In the genomic region with DNA sequence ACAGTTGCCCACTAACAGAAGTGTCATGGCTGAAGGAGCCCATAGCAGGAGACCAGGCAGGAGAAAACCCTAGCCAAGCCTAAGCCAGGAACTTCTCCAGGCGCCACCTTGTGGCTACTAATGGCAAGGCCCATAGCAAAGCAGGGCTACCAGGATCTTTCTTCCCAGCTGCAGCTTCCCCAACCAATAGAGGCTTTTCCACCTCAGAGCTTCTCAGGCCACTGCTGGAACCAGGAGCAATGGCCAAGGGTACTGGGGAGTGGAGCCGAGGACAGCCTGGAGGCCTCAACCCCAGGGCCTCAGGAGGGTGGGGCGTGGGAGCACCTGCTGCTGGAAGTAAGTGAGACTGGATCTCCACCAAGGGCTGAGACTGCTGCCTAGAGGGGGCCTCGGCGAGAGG, we compare ENCODE assay signal across 8 mouse cellular contexts. TPM values are rescaled to one million over a fixed set of nuclear protein-coding genes. Genes with fewer than 3 reads are reported as not detected.
A peak's percentile ranks its signal among the peaks of the same experiment; 100 is the strongest.
DNase-seq lines count a peak whose midpoint lies in the region; ATAC-seq and TF ChIP-seq lines count a peak whose summit lies in the region.

No protein-coding gene starts in this region.

- in situ Hi-C loops in CH12.LX (cut with MboI; ENCODE audit: low pct_ligation_motif_present, low pct_unique_long_range_greater_than_20kb, low sequenced_read_pairs), result no loop called here

- DNase-seq in CH12.LX (ENCODE audit: extremely low read depth), result peak; percentile 72
- DNase-seq in brain, embryonic 14.5 days (ENCODE audit: low read depth), result peak; percentile 67
- peak; percentile 17 for DNase-seq in fibroblast of lung, adult 2 months (ENCODE audit: low read depth)
- DNase-seq in heart, postnatal 14 days, result peak; percentile 68 to 82
- peak; percentile 66 to 84 for DNase-seq in kidney, postnatal 36 days
- peak; percentile 23 to 60 for DNase-seq in thymus, postnatal 10 days (ENCODE audit: low spot score in 2 of 2)

- no peaks in the 10 kb centered on the region for H3K9me3 ChIP-seq in CH12.LX (replicated peaks; ENCODE audit: low read length)
- H3K9me3 ChIP-seq in liver, embryonic 16.5 days (replicated peaks; ENCODE audit: control insufficient read depth, low read length), result no peaks in the 10 kb centered on the region
- H3K9me3 ChIP-seq in neural tube, embryonic 14.5 days (ENCODE audit: control insufficient read depth, low read length), result no peaks in the 10 kb centered on the region

- peak overlapping the region; percentile 92; the same call in 1 of the 2 replicates for H3K27ac ChIP-seq in CH12.LX (ENCODE audit: insufficient read depth, low read depth)
- H3K27ac ChIP-seq in liver, embryonic 16.5 days (ENCODE audit: low read length), result no peak overlapping the region
- H3K27ac ChIP-seq in neural tube, embryonic 14.5 days (ENCODE audit: low read depth, low read length), result no peak overlapping the region

- no peak for TF ChIP-seq EP300 in CH12.LX (IDR thresholded peaks at IDR 0.05; ENCODE audit: low read length)

- H3K4me3 ChIP-seq in CH12.LX (replicated peaks in 1 of 3; ENCODE audit: low read depth in 2 of 3, low read length in 2 of 3, poor library complexity in 1 of 3), result peak overlapping the region in 1 of 3 experiments; percentile 78
- H3K4me3 ChIP-seq in liver, embryonic 16.5 days (ENCODE audit: low read depth, low read length), result no peak overlapping the region
- no peak overlapping the region for H3K4me3 ChIP-seq in neural tube, embryonic 14.5 days (ENCODE audit: low read depth, low read length)

- H3K4me1 ChIP-seq in CH12.LX (ENCODE audit: control insufficient read depth in 1 of 2, insufficient read depth in 2 of 2), result peaks cover 28 to 82% of the 10 kb centered on the region in 2 experiments
- H3K4me1 ChIP-seq in liver, embryonic 16.5 days (ENCODE audit: control insufficient read depth, low read depth, low read length), result peaks cover 9% of the 10 kb centered on the region
- H3K4me1 ChIP-seq in neural tube, embryonic 14.5 days (ENCODE audit: control insufficient read depth, insufficient read depth, low read length), result no peaks in the 10 kb centered on the region

- ATAC-seq in liver, embryonic 16.5 days (ENCODE audit: low read depth), result 0 out of 2 replicates have a peak, but pooled peaks have one; percentile 34
- ATAC-seq in neural tube, embryonic 14.5 days (ENCODE audit: low read depth), result peak; percentile 54; the same call in 1 of the 2 replicates

- peaks cover 81% of the 10 kb centered on the region for H3K79me2 ChIP-seq in CH12.LX (replicated peaks; ENCODE audit: control insufficient read depth, extremely low read depth, insufficient read depth, poor library complexity, severe bottlenecking)

- intact Hi-C loops in heart, postnatal 14 days (cut with DNase I), result loop anchor here (2.0 kb wide), 1 partner anchor 71 kb away; no protein-coding TSS in a partner anchor

- H3K36me3 ChIP-seq in CH12.LX (replicated peaks in 1 of 2; ENCODE audit: control insufficient read depth in 1 of 2, insufficient read depth in 1 of 2, low read length in 1 of 2), result peaks cover 62 to 93% of the 10 kb centered on the region in 2 experiments
- peaks cover 7% of the 10 kb centered on the region for H3K36me3 ChIP-seq in liver, embryonic 16.5 days (ENCODE audit: control insufficient read depth, insufficient read depth)
- peaks cover 30% of the 10 kb centered on the region for H3K36me3 ChIP-seq in neural tube, embryonic 14.5 days (ENCODE audit: control insufficient read depth, insufficient read depth, low read length)

- WGBS in liver, embryonic 16.5 days (ENCODE audit: insufficient replicate concordance), result 51% methylated on average over 5 of the region's 5 CpGs
- WGBS in neural tube, embryonic 14.5 days, result 59% methylated on average over 5 of the region's 5 CpGs

- H3K4me2 ChIP-seq in CH12.LX (ENCODE audit: insufficient read depth, low read depth, poor library complexity, severe bottlenecking), result peak overlapping the region; percentile 7; the same call in 1 of the 2 replicates
- no peak overlapping the region for H3K4me2 ChIP-seq in liver, embryonic 16.5 days (ENCODE audit: low read depth, low read length)
- H3K4me2 ChIP-seq in neural tube, embryonic 14.5 days (ENCODE audit: low read depth, low read length), result no peak overlapping the region

- TF ChIP-seq RAD21 in CH12.LX (IDR thresholded peaks at IDR 0.05; ENCODE audit: low read depth, low read length), result peak; percentile 51

- no peak for TF ChIP-seq POLR2A in CH12.LX (IDR thresholded peaks at IDR 0.05; ENCODE audit: low read depth, low read length)
- no peak for TF ChIP-seq POLR2A in brain, embryonic 14.5 days (IDR thresholded peaks at IDR 0.05; ENCODE audit: borderline replicate concordance, extremely low read depth, insufficient read depth, insufficient read length, poor library complexity, severe bottlenecking)

- dilution Hi-C loops in CH12.LX (cut with MboI; ENCODE audit: extremely low pct_ligation_motif_present, extremely low pct_unique_long_range_greater_than_20kb, low sequenced_read_pairs), result no loop called here

- peak overlapping the region; percentile 91 for H3K9ac ChIP-seq in CH12.LX (ENCODE audit: insufficient read depth, low read depth)
- H3K9ac ChIP-seq in liver, embryonic 16.5 days (ENCODE audit: low read depth, low read length), result no peak overlapping the region
- H3K9ac ChIP-seq in neural tube, embryonic 14.5 days (replicated peaks; ENCODE audit: low read depth, low read length), result no peak overlapping the region

- H3K27me3 ChIP-seq in CH12.LX (replicated peaks), result no peaks in the 10 kb centered on the region
- no peaks in the 10 kb centered on the region for H3K27me3 ChIP-seq in liver, embryonic 16.5 days (ENCODE audit: control insufficient read depth, insufficient read depth, low read depth, low read length)
- no peaks in the 10 kb centered on the region for H3K27me3 ChIP-seq in neural tube, embryonic 14.5 days (ENCODE audit: control insufficient read depth, insufficient read depth, low read length)

- peak; percentile 63 to 82 for TF ChIP-seq CTCF in CH12.LX (conservative IDR thresholded peaks at IDR 0.05 in 1 of 2, IDR thresholded peaks at IDR 0.05 in 1 of 2; ENCODE audit: low read depth in 2 of 2, low read length in 2 of 2)
- peak; percentile 91 for TF ChIP-seq CTCF in brain, embryonic 14.5 days (IDR thresholded peaks at IDR 0.05; ENCODE audit: borderline replicate concordance, extremely low read depth, insufficient read depth, insufficient read length)

TF ChIP-seq in CH12.LX, 34 proteins besides CTCF, POLR2A, EP300 and RAD21:
- TF ChIP-seq MAFK (IDR thresholded peaks at IDR 0.05; ENCODE audit: insufficient replicate concordance, low read length) (no peak), SMC3 (IDR thresholded peaks at IDR 0.05; ENCODE audit: low read depth, low read length) (peak; percentile 80)
TF ChIP-seq in CH12.LX: peak in this region for 1.

RNA-seq across cellular contexts. Expression of a gene that starts 31.5 kb away (rescaled TPM):
- total RNA-seq in CH12.LX (2012; rRNA removed), result 17.2 and 18.4 TPM in 2 replicates
- total RNA-seq in CH12.LX (2014; rRNA removed), result 24.1 and 24.6 TPM in 2 replicates
- polyA plus RNA-seq in CH12.LX (2012; ENCODE audit: insufficient read length, low read depth), result 29.1 and 30.8 TPM in 2 replicates
- 30.9 and 33.1 TPM in 2 replicates for polyA plus RNA-seq in brain, embryonic 14.5 days (2012; rRNA removed)
- 10 to 100 TPM; 27.3 to 27.7 TPM for total RNA-seq in heart, postnatal 14 days (2021)
- 10.5 and 10.6 TPM in 2 replicates for polyA plus RNA-seq in liver, embryonic 16.5 days (2015; fragmentation: Nextera tagmentation; extraction: Ambion mirVana)
- polyA plus RNA-seq in neural tube, embryonic 14.5 days (2014; fragmentation: Nextera tagmentation; extraction: Ambion mirVana), result 51.3 and 53.0 TPM in 2 replicates

Comparison
In these comparisons a context has a peak if more than half of its experiments do, and no peak if none do; other contexts are left out.
1. DNase-seq: peak in every context shown above with its lines; median percentile 75 in heart, postnatal 14 days; 75 in kidney, postnatal 36 days; 72 in CH12.LX; 67 in brain, embryonic 14.5 days; 42 in thymus, postnatal 10 days; 17 in fibroblast of lung, adult 2 months.